Mouse (Mus musculus) adrenal gland, adult 10 weeks (tissue): ENCODE data around the gene Alg2. TPM values are rescaled to one million over a fixed set of nuclear protein-coding genes. Genes with fewer than 3 reads are reported as not detected.

Experiments
- polyA plus RNA-seq: library from polyadenylated mRNA; stranded (reverse); fragments of 350-450 nt; fragmentation: Illumina TruSeq; extraction: RNeasy Lipid Tissue Mini Kit (QIAGEN cat#74804); gene quantifications from one replicate; pipeline ENCODE4 v1.2.3, GENCODE M21; 2014; ENCODE audit warnings: low read depth, low replicate concordance

Gene Alg2
- polyA plus RNA-seq, result 217 TPM

GRCm38 (mm10) chr4:47473968-47474729, at the start of gene Alg2, which contains the start of gene Sec61b:
TSS of gene Alg2 (minus strand) at chr4:47474333.
TSS of gene Sec61b (plus strand) at chr4:47474658.

Other genes with a start within 250 kb of the Alg2 start
- gene Tgfbr1, start 121.1 kb downstream of the Alg2 start, polyA plus RNA-seq, result 115 TPM
- 224 TPM for gene Sec61b, start 325 bp upstream of the Alg2 start, polyA plus RNA-seq